Mouse (Mus musculus): ENCODE results near the gene Slc12a3. TPM values are rescaled to one million over a fixed set of nuclear protein-coding genes. Genes with fewer than 3 reads are reported as not detected.

Gene Slc12a3
- total and polyA plus RNA-seq, 3 experiments, result 0.17 TPM; not detected in 2

DNA sequence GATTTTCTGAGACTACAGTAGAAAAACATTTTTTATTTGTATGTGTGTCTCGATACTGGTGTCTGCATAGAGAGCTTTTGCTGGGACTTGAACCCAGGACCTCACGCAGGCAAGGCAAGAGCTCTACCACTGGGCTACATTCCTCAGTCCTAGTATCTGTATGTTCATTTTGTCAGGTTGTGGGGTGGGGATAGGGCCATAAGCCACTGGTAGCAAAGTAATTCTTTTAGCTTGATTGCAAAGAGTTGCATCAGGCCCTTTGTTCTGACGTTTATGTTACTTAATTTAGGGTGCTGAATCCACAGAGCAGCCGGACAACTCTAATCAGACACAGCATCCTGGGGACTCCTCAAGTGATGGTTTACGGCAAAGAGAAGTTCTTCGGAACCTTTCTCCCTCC lies 61.4 kb downstream of the Slc12a3 start:
- in situ Hi-C loops (cut with MboI; ENCODE audit: low pct_ligation_motif_present, low pct_unique_long_range_greater_than_20kb, low sequenced_read_pairs) (no loop called here), dilution Hi-C loops (cut with MboI; ENCODE audit: extremely low pct_ligation_motif_present, extremely low pct_unique_long_range_greater_than_20kb, low sequenced_read_pairs) (no loop called here)
- no peak for DNase-seq (ENCODE audit: extremely low read depth)
- no peaks in the 10 kb centered on the region for H3K9me3 ChIP-seq (replicated peaks; ENCODE audit: low read length)
- peak overlapping the region; percentile 71; the same call in 1 of the 2 replicates for H3K27ac ChIP-seq (ENCODE audit: insufficient read depth, low read depth)
- peak overlapping the region; percentile 24; the same call in 1 of the 2 replicates for H3K9ac ChIP-seq (ENCODE audit: insufficient read depth, low read depth)
- H3K36me3 ChIP-seq (replicated peaks in 1 of 2; ENCODE audit: control insufficient read depth in 1 of 2, insufficient read depth in 1 of 2, low read length in 1 of 2), result peaks cover 55 to 70% of the 10 kb centered on the region in 2 experiments
- TF ChIP-seq SIN3A (IDR thresholded peaks at IDR 0.05; ENCODE audit: low read length) (no peak), TBP (conservative IDR thresholded peaks at IDR 0.05; ENCODE audit: low read depth, low read length) (no peak), MYC (IDR thresholded peaks at IDR 0.05; ENCODE audit: low read depth, low read length) (no peak), ZNF384 (IDR thresholded peaks at IDR 0.05; ENCODE audit: low read depth, low read length) (no peak), ELF1 (IDR thresholded peaks at IDR 0.05; ENCODE audit: low read depth, low read length) (no peak), HCFC1 (IDR thresholded peaks at IDR 0.05; ENCODE audit: low read depth, low read length) (no peak), MAZ (IDR thresholded peaks at IDR 0.05; ENCODE audit: low read depth, low read length) (no peak), ETS1 (conservative IDR thresholded peaks at IDR 0.05; ENCODE audit: low read depth, low read length) (no peak), JUN (IDR thresholded peaks at IDR 0.05; ENCODE audit: insufficient read depth, low read depth, low read length) (no peak), E2F4 (IDR thresholded peaks at IDR 0.05; ENCODE audit: insufficient replicate concordance, low read depth, low read length) (no peak), ZMIZ1 (IDR thresholded peaks at IDR 0.05; ENCODE audit: low read depth, low read length) (no peak), ZC3H11A (IDR thresholded peaks at IDR 0.05; ENCODE audit: low read depth, low read length) (no peak), ZKSCAN1 (IDR thresholded peaks at IDR 0.05; ENCODE audit: borderline replicate concordance, low read depth, low read length) (no peak), POLR2A (IDR thresholded peaks at IDR 0.05; ENCODE audit: low read depth, low read length) (no peak), MAFK (IDR thresholded peaks at IDR 0.05; ENCODE audit: insufficient replicate concordance, low read length) (no peak), NRF1 (IDR thresholded peaks at IDR 0.05; ENCODE audit: low read depth, low read length) (no peak), SMC3 (IDR thresholded peaks at IDR 0.05; ENCODE audit: low read depth, low read length) (no peak), CHD2 (IDR thresholded peaks at IDR 0.05; ENCODE audit: low read length) (no peak), GABPA (IDR thresholded peaks at IDR 0.05; ENCODE audit: insufficient replicate concordance, low read depth, low read length) (no peak)
- no peaks in the 10 kb centered on the region for H3K27me3 ChIP-seq (replicated peaks)
- no peak overlapping the region; the same call in 1 of the 2 replicates for H3K4me2 ChIP-seq (ENCODE audit: insufficient read depth, low read depth, poor library complexity, severe bottlenecking)
- no peak overlapping the region for H3K4me3 ChIP-seq (replicated peaks in 1 of 3; ENCODE audit: low read depth in 2 of 3, low read length in 2 of 3, poor library complexity in 1 of 3)
- H3K79me2 ChIP-seq (replicated peaks; ENCODE audit: control insufficient read depth, extremely low read depth, insufficient read depth, poor library complexity, severe bottlenecking), result peaks cover 58% of the 10 kb centered on the region
- H3K4me1 ChIP-seq (ENCODE audit: control insufficient read depth in 1 of 2, insufficient read depth in 2 of 2), result peaks cover 11 to 66% of the 10 kb centered on the region in 2 experiments

DNA sequence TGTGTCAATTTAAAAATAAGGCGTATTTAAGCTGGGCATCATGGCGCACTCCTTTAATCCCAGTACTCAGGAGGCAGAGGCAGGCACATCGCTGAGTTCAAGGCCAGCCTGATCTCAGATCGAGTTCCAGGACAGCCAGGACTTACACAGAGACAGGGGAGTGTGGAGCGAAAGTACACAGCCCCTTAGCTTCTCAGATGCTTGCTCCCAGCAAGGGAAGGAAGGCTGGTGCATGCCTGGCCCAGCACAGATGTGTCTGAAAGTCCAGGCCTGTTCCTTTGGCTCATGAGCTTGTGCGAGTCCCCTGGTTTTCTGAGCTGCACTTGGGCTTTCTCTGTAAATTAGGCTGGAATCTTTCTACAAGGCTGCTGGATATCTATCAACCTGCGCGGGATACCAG lies 61.9 kb downstream of the Slc12a3 start:
- TF ChIP-seq USF1 (IDR thresholded peaks at IDR 0.05; ENCODE audit: low read depth, low read length), result no peak
- TF ChIP-seq BHLHE40 (IDR thresholded peaks at IDR 0.05; ENCODE audit: low read depth, low read length), result no peak
- TF ChIP-seq UBTF (IDR thresholded peaks at IDR 0.05; ENCODE audit: low read depth, low read length), result no peak
- TF ChIP-seq JUND (conservative IDR thresholded peaks at IDR 0.05; ENCODE audit: low read depth, low read length), result no peak
- H3K36me3 ChIP-seq (replicated peaks in 1 of 2; ENCODE audit: control insufficient read depth in 1 of 2, insufficient read depth in 1 of 2, low read length in 1 of 2), result peaks cover 60 to 75% of the 10 kb centered on the region in 2 experiments

More for the DNA sequence above, 61.9 kb downstream of the Slc12a3 start:
- Histone ChIP-seq H3K4me3 (replicated peaks in 1 of 3; ENCODE audit: low read depth in 2 of 3, low read length in 2 of 3, poor library complexity in 1 of 3) (no peak overlapping the region), H3K79me2 (replicated peaks; ENCODE audit: control insufficient read depth, extremely low read depth, insufficient read depth, poor library complexity, severe bottlenecking) (peaks cover 58% of the 10 kb centered on the region), H3K4me2 (ENCODE audit: insufficient read depth, low read depth, poor library complexity, severe bottlenecking) (no peak overlapping the region), H3K4me1 (ENCODE audit: control insufficient read depth in 1 of 2, insufficient read depth in 2 of 2) (peaks cover 11 to 62% of the 10 kb centered on the region in 2 experiments), H3K9ac (ENCODE audit: insufficient read depth, low read depth) (no peak overlapping the region), H3K27ac (ENCODE audit: insufficient read depth, low read depth) (peak overlapping the region; percentile 71), H3K9me3 (replicated peaks; ENCODE audit: low read length) (no peaks in the 10 kb centered on the region), H3K27me3 (replicated peaks) (no peaks in the 10 kb centered on the region)
- DNase-seq (ENCODE audit: extremely low read depth), result no peak
- in situ Hi-C loops (cut with MboI; ENCODE audit: low pct_ligation_motif_present, low pct_unique_long_range_greater_than_20kb, low sequenced_read_pairs) (no loop called here), dilution Hi-C loops (cut with MboI; ENCODE audit: extremely low pct_ligation_motif_present, extremely low pct_unique_long_range_greater_than_20kb, low sequenced_read_pairs) (no loop called here)

Data from CH12.LX (cell line).